Mouse (Mus musculus): ENCODE results near the gene Trmt10a. TPM values are rescaled to one million over a fixed set of nuclear protein-coding genes. Genes with fewer than 3 reads are reported as not detected.

Trmt10a gene
- 1 to 10 TPM; 2.3 to 2.5 TPM for total RNA-seq (2021)

- intact Hi-C loops (cut with DNase I) = loop anchor here (2.0 to 5.0 kb wide), 3 partner anchors 76 to 363 kb away; partner anchors contain the start of genes 1110002E22Rik, Gm5105 and Lamtor3
- peak; percentile 95 for DNase-seq (ENCODE audit: low spot score)
Measured at GRCm38 (mm10) chr3:138143315-138144059, at the start of gene Trmt10a. Trmt10a (plus strand) TSS chr3:138143448.

DNA sequence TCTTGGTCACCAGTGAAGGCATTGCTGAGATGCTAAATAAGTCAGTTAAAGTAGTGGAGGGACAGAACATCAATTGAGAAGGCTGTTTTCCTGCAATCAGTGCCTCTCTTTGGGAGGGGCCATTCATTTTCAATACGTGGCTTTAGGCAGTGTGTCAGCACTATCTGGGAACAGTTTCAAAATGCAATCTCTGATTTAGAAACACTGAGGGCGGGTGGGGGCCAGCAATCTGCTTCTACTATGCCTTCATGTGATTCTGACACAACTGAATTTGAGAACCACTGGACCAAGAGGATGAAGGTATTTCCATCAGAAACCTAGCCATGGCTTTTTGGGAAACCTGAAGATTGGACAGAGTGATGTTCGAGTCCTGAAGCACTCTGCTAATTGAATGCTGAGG, 47.9 kb upstream of the Trmt10a start:
- intact Hi-C loops (cut with DNase I) = no loop called here
- DNase-seq (ENCODE audit: low spot score) = no peak

GRCm38 (mm10) chr3:138095718-138096117, 47.5 kb upstream of the Trmt10a start:
- DNase-seq (ENCODE audit: low spot score) = no peak
- intact Hi-C loops (cut with DNase I) = no loop called here

- intact Hi-C loops (cut with DNase I) = no loop called here
- no peak for DNase-seq (ENCODE audit: low spot score)
Measured at GRCm38 (mm10) chr3:138096263-138097028, 46.8 kb upstream of the Trmt10a start.

DNA sequence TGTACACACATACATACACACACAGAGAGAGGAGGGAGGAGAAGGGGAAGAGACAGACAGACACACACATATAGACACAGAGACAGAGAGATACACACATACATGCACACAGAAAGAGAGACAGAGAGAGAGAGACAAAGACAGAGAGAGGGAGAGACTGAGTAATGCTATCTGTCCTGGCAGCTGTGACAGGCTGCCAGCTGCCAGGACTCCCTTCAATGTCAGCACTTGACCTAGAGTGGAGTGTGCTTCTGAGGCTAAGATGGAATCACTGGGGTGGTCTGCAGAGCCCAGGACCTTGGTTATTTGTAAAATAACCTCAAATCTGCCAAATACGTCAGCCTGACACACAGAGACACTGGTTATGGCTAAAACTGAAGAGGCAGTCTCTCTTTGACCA, 45.5 kb upstream of the Trmt10a start:
- DNase-seq (ENCODE audit: low spot score) = no peak
- intact Hi-C loops (cut with DNase I) = no loop called here

- DNase-seq (ENCODE audit: low spot score) = no peak
- intact Hi-C loops (cut with DNase I) = no loop called here
Measured at GRCm38 (mm10) chr3:138101936-138102335, 41.3 kb upstream of the Trmt10a start.

DNA sequence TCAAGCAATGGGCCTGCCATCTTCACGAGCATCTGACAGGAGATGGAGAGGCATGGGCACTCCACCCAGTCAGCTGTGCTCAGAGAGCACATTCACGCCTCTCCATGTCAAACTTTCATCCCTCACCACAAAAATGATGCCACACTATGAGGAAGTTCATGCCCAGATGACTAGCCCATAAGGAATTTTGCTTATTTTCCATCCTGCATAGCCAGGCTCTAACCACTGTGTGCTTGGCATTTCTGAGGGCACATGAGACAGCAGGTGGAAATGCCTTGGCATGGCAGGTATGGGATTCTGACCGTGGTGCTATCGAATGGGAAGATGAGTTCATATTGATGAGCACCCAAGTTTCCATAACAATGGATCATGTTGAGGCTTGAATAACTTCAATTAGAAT, 39.6 kb upstream of the Trmt10a start:
- no peak for DNase-seq (ENCODE audit: low spot score)
- intact Hi-C loops (cut with DNase I) = no loop called here

GRCm38 (mm10) chr3:138105056-138105455, 38.2 kb upstream of the Trmt10a start:
- DNase-seq (ENCODE audit: low spot score) = no peak
- intact Hi-C loops (cut with DNase I) = no loop called here

DNA sequence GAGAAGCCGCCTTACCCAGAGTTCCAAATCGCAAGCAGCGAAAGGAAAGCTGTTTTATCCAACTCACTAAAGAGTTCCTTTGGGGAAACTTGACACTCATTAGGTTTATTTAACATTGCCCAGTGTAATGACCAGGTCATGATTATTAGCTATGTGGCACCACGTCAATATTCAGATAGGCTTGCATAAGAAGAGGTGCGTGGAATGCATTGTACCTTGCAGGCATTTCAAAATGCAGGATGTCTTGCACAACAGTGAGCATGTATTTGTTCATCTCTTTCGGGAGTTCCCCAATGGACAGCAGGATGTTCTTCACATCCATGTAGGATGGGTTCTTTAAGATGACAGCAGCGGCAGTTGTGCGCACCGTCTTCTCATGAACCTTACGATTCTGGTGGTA, 36.4 kb upstream of the Trmt10a start:
- intact Hi-C loops (cut with DNase I) = no loop called here
- DNase-seq (ENCODE audit: low spot score) = no peak

GRCm38 (mm10) chr3:138110910-138111782, 32.1 kb upstream of the Trmt10a start:
- intact Hi-C loops (cut with DNase I) = no loop called here
- no peak for DNase-seq (ENCODE audit: low spot score)

DNA sequence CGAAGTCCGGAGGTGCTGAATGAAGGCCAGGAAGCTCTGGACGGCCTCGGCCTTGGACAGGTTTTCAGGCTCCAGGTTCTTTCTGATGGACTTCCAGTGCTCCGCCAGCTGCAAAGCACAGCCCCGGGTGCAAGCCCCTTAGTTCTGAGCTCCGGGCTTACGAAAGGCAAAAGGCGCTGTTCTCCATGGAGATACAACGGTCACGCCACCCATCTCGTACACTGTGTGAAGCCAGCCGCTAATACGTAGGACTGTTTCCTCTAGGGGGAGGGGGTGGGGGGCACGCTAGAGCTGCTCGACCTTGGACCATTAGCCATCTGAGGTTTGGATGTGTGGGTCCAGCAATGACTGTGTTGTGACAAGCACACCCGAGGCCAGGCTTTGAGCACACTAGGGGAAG, 29.1 kb upstream of the Trmt10a start:
- intact Hi-C loops (cut with DNase I) = no loop called here
- DNase-seq (ENCODE audit: low spot score) = no peak

DNA sequence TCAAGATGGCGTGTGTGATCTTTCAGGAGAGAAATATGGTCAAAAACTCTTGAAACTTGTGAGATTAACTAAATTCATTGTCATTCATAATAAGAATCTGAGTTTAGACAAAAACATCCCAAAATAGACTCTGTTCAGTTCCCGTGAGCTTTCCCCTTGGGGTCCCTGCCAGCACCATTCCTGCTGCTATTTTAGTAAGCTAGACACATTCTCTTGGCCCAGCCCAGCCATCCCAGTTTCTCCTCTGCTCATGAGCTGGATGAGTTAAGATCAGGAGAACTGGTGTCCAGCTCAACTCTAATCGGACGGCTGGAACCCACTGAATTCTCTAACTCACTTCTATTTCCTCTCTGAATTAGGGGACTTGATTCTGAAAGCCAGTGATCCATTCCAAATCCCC, 26.4 kb upstream of the Trmt10a start:
- intact Hi-C loops (cut with DNase I) = loop anchor here (5.0 kb wide), 1 partner anchor 55 kb away; no protein-coding TSS in a partner anchor
- peak; percentile 16 for DNase-seq (ENCODE audit: low spot score)

DNA sequence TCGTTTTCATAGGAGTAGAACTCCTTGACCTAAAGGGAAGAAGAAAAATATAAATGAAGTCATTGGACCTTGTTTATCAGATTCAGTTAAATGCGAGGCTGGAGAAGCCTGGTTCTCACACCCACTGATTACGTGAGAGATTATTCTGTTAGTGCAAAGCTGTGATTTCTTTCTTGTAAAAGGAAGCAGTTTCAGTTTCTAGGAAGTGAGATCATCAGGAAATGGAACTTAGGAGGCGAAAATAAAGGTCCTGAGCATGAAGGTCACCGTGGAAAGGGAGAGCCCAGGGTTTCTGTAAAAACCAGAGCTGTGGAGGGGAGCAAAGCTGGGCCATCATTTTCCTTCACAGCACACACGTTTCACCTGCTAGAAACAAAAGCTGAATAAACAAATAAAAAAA, 24.9 kb upstream of the Trmt10a start:
- no peak for DNase-seq (ENCODE audit: low spot score)
- intact Hi-C loops (cut with DNase I) = loop anchor here (5.0 kb wide), 1 partner anchor 56 kb away; no protein-coding TSS in a partner anchor

DNA sequence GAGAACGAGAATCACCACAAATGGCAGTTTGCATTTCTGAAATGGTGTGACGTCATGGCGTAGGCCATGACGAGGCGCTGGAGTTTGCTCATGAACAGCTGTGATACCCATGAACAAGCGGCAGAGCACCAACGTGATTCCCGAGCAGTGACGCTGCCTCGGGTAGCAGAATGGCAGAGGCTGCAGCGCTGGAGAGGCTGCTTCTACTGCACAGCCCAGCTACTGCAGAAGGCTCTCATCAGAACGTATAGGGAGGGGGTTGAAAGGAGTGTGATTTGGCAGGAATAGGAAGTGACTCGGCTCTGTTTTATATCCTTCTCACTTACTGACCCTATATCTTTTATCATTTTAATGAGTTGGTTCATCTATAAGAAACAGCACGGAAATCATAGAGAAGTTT, 24.4 kb upstream of the Trmt10a start:
- intact Hi-C loops (cut with DNase I) = loop anchor here (5.0 kb wide), 1 partner anchor 57 kb away; no protein-coding TSS in a partner anchor
- DNase-seq (ENCODE audit: low spot score) = no peak

GRCm38 (mm10) chr3:138119444-138120105, 23.7 kb upstream of the Trmt10a start:
- DNase-seq (ENCODE audit: low spot score) = no peak
- intact Hi-C loops (cut with DNase I) = loop anchor here (5.0 kb wide), 1 partner anchor 57 kb away; no protein-coding TSS in a partner anchor

- intact Hi-C loops (cut with DNase I) = no loop called here
- DNase-seq (ENCODE audit: low spot score) = no peak
Measured at GRCm38 (mm10) chr3:138121461-138121860, 21.8 kb upstream of the Trmt10a start.

GRCm38 (mm10) chr3:138123842-138124241, 19.4 kb upstream of the Trmt10a start:
- intact Hi-C loops (cut with DNase I) = no loop called here

GRCm38 (mm10) chr3:138129110-138129509, 14.1 kb upstream of the Trmt10a start:
- no peak for DNase-seq (ENCODE audit: low spot score)
- intact Hi-C loops (cut with DNase I) = no loop called here

More at GRCm38 (mm10) chr3:138123842-138124241, 19.4 kb upstream of the Trmt10a start:
- DNase-seq (ENCODE audit: low spot score) = no peak

DNA sequence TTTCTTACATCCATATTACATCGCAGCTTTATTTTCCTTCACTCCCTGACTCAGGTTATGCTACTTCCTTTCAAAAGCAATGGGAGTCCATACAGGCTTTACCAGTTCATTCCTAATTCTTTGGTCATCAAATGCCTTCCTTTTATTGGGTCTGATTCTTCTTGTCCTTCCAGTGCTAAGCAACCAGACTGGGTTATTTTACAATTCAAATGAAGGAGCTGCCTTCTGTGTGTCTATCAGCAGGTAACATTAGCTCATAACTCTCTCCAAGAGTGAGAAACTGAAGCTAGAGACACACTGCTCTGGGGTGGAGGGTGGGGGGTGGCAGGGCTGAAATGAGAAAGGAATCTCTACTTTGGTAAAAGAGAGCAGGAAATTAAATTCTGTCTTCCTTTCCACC, 12.6 kb upstream of the Trmt10a start:
- DNase-seq (ENCODE audit: low spot score) = no peak
- intact Hi-C loops (cut with DNase I) = no loop called here

GRCm38 (mm10) chr3:138131168-138131567, 12.1 kb upstream of the Trmt10a start:
- DNase-seq (ENCODE audit: low spot score) = no peak
- intact Hi-C loops (cut with DNase I) = no loop called here

Data from heart, postnatal 25 days (tissue).